Mouse (Mus musculus) forebrain, embryonic 14.5 days (tissue): ENCODE data around the gene Disp3. TPM values are rescaled to one million over a fixed set of nuclear protein-coding genes. Genes with fewer than 3 reads are reported as not detected.

Source experiments
- ATAC-seq: fragments of 200-750 bp; cut with Nextera tagmentation; 2 replicates; pipeline ENCODE4 v1.8.0; 2017; ENCODE audit warnings: mild to moderate bottlenecking, moderate library complexity
- DNase-seq: peaks from one replicate; pipeline ENCODE4 v3.0.0-alpha.2; 2015; ENCODE audit warnings: low spot score
- H3K27ac ChIP-seq: fragments of 300-500 bp; sonication (generic); 2 replicates; pipeline ENCODE4 v1.5.1; 2014; ENCODE audit warnings: low read depth, mild to moderate bottlenecking, control low read depth, low read length, moderate library complexity
- H3K27me3 ChIP-seq: fragments of 300-500 bp; sonication (generic); replicated peaks from 2 replicates; pipeline ENCODE4 v1.6.1; 2014; ENCODE audit warnings: low read length, control low read depth, mixed read lengths; ENCODE audit not compliant: control insufficient read depth, insufficient read depth
- H3K36me3 ChIP-seq: fragments of 300-500 bp; sonication (generic); 2 replicates; pipeline ENCODE4 v1.6.1; 2014; ENCODE audit warnings: low read length, control low read depth; ENCODE audit not compliant: control insufficient read depth, insufficient read depth
- H3K4me1 ChIP-seq: fragments of 300-500 bp; sonication (generic); 2 replicates; pipeline ENCODE4 v1.6.1; 2014; ENCODE audit warnings: antibody characterized with exemption, low read length, control low read depth; ENCODE audit not compliant: control insufficient read depth, insufficient read depth
- H3K4me2 ChIP-seq: fragments of 300-500 bp; sonication (generic); 2 replicates; pipeline ENCODE4 v1.6.1; 2014; ENCODE audit warnings: mild to moderate bottlenecking, control low read depth, low read length
- H3K4me3 ChIP-seq: fragments of 300-500 bp; sonication (generic); 2 replicates; pipeline ENCODE4 v1.5.1; 2014; ENCODE audit warnings: low read depth, low read length, control low read depth
- H3K9ac ChIP-seq: fragments of 300-500 bp; sonication (generic); 2 replicates; pipeline ENCODE4 v1.6.1; 2014; ENCODE audit warnings: mild to moderate bottlenecking, low read length, control low read depth, moderate library complexity
- H3K9me3 ChIP-seq: fragments of 300-500 bp; sonication (generic); replicated peaks from 2 replicates; pipeline ENCODE4 v1.6.1; 2016; ENCODE audit warnings: low read length, control low read depth, mixed read lengths; ENCODE audit not compliant: control insufficient read depth
- WGBS: fragments of 180-500 bp; shearing (Covaris S2); extraction: QIAGEN DNeasy Blood & Tissue Kit; methylation state at CpG from one replicate; pipeline ENCODE4 v1.1.7; 2014; 5-methylcytosine and 5-hydroxymethylcytosine counted together
- polyA plus RNA-seq: library from polyadenylated mRNA; unstranded; fragments of >200 nt; fragmentation: Nextera tagmentation; extraction: Ambion mirVana; gene quantifications from 2 replicates; pipeline ENCODE4 v1.2.1, GENCODE M21; 2014

Gene Disp3
- polyA plus RNA-seq, 1 experiment from 2014 or later: 7.2 TPM

DNA sequence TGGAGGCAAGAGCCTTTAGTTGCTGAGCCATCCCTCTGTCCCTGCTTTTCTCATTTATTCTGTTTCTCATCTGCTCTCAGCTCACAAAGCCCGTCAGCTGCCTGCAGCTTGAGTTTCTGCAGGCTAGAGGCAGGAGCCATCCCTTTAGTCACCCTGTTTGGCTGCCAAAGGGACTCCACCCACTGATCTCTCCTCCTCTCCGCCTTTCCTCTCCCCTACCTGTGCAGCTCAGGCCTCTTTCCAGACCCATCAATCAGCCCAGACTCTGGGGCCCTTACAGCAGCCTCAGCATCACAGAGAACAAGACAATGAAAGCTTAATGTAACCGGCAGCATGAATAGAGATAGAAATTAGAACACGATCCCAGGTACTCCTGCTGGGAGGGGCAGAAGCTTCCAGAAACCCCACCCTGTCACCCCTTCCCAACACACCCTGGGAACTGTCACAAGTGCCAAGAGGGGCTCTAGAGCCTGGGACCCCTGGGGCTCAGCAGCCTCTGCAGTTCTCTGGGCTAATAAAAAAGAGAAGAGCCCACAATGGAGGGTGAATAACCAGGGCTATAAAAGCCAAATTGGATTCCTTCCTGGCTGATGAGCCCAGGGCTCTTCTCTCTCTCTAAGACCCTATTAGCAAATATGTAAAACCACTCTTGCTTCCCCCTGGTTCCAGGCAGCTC lies 10.8 kb downstream of the Disp3 start:
- H3K27me3 ChIP-seq: peaks cover 4% of the 10 kb centered on the region
- H3K4me3 ChIP-seq: no peak overlapping the region
- 0 out of 2 replicates have a peak, but pooled peaks cover 4% of the 10 kb centered on the region for H3K36me3 ChIP-seq
- H3K4me2 ChIP-seq: no peak overlapping the region
- ATAC-seq: no peak
- no peaks in the 10 kb centered on the region for H3K9me3 ChIP-seq
- no peak overlapping the region for H3K27ac ChIP-seq
- WGBS: 13% methylated on average over 4 of the region's 4 CpGs
- DNase-seq: no peak
- no peak overlapping the region for H3K9ac ChIP-seq
- peaks cover 9% of the 10 kb centered on the region; the same call in 1 of the 2 replicates for H3K4me1 ChIP-seq

DNA sequence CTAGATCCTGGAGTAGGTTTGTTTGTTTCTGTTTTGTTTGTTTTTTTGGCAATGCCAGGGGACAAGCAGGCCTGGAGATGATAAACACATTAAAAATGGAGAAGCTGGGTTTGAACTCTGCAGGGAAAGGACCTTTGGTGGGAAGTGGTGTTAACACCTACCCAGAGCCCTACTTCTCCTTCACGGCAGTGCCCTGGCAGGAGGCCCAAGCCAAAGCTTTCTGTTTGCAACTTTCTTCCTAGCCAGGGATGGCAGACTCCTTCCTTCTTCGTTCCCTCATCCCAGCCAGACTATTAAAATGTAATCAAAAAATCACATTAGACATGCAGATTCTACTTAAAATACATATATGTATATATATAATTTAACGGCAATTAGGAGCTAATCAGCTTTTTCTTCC lies 13.1 kb downstream of the Disp3 start:
- H3K4me1 ChIP-seq: peaks cover 13% of the 10 kb centered on the region; the same call in 1 of the 2 replicates
- no peak overlapping the region for H3K4me3 ChIP-seq
- 61% methylated on average over 3 of the region's 3 CpGs for WGBS
- H3K27me3 ChIP-seq: peaks cover 18% of the 10 kb centered on the region
- ATAC-seq (no peak), DNase-seq (peak; percentile 34)
- H3K4me2 ChIP-seq: no peak overlapping the region
- H3K9ac ChIP-seq: no peak overlapping the region
- H3K9me3 ChIP-seq: no peaks in the 10 kb centered on the region
- peaks cover 18% of the 10 kb centered on the region; the same call in 1 of the 2 replicates for H3K36me3 ChIP-seq
- H3K27ac ChIP-seq: 0 out of 2 replicates have a peak overlapping the region, but pooled peaks have one; percentile 14

DNA sequence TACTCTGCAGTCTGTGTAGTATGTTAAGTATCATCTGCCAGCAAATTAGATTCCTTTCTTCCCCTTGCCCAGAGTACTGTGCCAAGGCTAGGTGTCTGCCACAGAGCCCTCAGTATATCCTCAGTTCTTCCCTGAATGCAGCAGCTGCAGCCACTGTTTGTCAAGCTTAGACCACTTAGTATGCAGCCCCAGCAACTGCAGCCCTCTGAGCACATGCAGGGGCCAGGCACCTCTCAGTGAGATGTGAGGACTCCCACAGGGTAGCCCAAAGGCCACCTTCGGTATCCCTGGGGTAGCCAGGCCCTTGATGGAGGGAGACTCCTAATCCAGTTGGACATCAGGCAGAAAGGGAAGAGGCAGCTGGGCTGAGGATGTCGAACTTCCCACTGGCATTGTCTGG lies 14.5 kb downstream of the Disp3 start:
- H3K27ac ChIP-seq: no peak overlapping the region
- 2% methylated on average over 2 of the region's 2 CpGs for WGBS
- H3K4me2 ChIP-seq: no peak overlapping the region
- no peaks in the 10 kb centered on the region for H3K9me3 ChIP-seq
- peaks cover 18% of the 10 kb centered on the region for H3K27me3 ChIP-seq
- H3K4me1 ChIP-seq: peaks cover 13% of the 10 kb centered on the region; the same call in 1 of the 2 replicates
- peaks cover 25% of the 10 kb centered on the region for H3K36me3 ChIP-seq
- ATAC-seq (no peak), DNase-seq (peak; percentile 26)
- no peak overlapping the region for H3K4me3 ChIP-seq
- H3K9ac ChIP-seq: no peak overlapping the region

DNA sequence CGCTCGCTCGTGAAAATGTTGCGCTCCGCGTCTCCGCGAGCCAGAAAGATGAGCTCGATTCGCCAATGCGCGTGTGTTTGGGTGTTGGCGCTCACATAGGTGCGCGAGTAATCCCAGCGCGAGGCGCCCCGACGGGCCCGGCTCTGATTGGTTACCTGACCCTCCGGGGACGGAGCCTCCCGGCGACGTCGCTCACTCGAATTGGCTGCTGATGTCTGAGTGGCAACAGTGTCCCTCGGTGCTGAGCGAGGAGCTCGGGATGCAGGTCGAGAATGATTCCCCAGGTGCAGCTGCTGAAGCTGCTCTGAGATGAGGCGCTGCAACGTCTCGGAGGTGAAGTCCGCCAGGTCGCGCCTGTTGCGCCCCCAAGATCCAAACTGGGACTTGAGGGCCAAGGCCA lies 16.1 kb downstream of the Disp3 start:
- Histone ChIP-seq H3K4me2 (peak overlapping the region; percentile 31), H3K4me3 (no peak overlapping the region; the same call in 1 of the 2 replicates), H3K36me3 (peaks cover 34% of the 10 kb centered on the region), H3K27ac (no peak overlapping the region), H3K4me1 (peaks cover 13% of the 10 kb centered on the region; the same call in 1 of the 2 replicates), H3K27me3 (peaks cover 18% of the 10 kb centered on the region), H3K9ac (no peak overlapping the region), H3K9me3 (no peaks in the 10 kb centered on the region; the same call in 1 of the 2 replicates)
- ATAC-seq (peak; percentile 62), DNase-seq (peak; percentile 48)
- WGBS: 6% methylated on average over 39 of the region's 39 CpGs

DNA sequence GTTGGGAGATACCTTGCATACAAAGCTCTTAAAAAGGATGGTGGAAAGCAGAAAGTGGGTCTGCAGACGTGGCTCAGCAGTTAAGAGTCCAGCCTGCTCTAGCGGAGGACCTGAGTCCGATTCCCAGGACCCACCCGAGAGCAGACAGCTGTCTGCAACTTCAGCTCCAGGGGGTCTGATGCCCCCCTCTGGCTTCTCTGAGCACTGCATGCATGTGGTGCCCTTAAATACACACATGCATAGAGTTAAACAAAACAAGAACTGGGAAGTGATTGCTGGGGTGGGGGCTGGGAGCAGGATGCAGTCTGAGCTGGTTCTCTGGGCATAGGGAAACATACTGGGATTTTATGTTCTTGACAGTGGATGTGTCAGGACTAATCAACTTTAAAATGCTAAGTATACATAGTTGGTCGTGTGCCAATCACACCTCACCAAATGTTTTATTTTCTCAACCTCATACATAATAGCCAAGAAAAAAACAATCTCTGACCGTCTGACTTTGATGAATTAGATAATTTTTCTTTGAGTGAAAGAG lies 20.7 kb downstream of the Disp3 start:
- ATAC-seq: peak; percentile 46; the same call in 1 of the 2 replicates
- peaks cover 4% of the 10 kb centered on the region; the same call in 1 of the 2 replicates for H3K4me1 ChIP-seq
- H3K4me2 ChIP-seq: no peak overlapping the region
- no peak overlapping the region for H3K27ac ChIP-seq
- H3K4me3 ChIP-seq: no peak overlapping the region
- H3K27me3 ChIP-seq: peaks cover 15% of the 10 kb centered on the region
- peak; percentile 35 for DNase-seq
- no peak overlapping the region for H3K9ac ChIP-seq
- 84% methylated on average over 6 of the region's 6 CpGs for WGBS
- peaks cover 42% of the 10 kb centered on the region for H3K36me3 ChIP-seq
- no peaks in the 10 kb centered on the region; the same call in 1 of the 2 replicates for H3K9me3 ChIP-seq

DNA sequence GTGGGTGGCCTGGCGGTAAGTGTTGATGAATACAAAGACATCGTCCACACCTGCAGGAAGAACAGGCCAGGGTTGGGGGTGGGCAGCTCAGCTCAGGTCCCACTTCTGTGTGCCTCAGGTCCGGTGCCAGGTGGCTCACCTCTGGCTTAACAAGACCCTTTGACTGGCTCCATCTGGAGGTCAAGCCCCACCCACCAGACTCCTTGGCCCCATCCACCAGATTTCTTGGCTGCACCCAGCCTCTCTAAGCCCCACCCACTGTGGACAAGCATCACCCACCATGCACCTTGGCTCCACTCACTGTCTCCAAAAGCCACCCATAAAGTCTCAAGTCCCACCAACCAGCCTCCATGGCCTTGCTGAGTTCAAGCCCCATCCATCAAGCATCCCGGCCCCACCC lies 27.8 kb downstream of the Disp3 start:
- no peak for ATAC-seq
- no peaks in the 10 kb centered on the region for H3K27me3 ChIP-seq
- no peaks in the 10 kb centered on the region for H3K4me1 ChIP-seq
- no peak overlapping the region for H3K9ac ChIP-seq
- H3K36me3 ChIP-seq: peaks cover 48% of the 10 kb centered on the region
- no peak for DNase-seq
- H3K9me3 ChIP-seq: no peaks in the 10 kb centered on the region
- 97% methylated on average over 4 of the region's 4 CpGs for WGBS
- no peak overlapping the region for H3K27ac ChIP-seq
- H3K4me2 ChIP-seq: no peak overlapping the region
- H3K4me3 ChIP-seq: no peak overlapping the region

DNA sequence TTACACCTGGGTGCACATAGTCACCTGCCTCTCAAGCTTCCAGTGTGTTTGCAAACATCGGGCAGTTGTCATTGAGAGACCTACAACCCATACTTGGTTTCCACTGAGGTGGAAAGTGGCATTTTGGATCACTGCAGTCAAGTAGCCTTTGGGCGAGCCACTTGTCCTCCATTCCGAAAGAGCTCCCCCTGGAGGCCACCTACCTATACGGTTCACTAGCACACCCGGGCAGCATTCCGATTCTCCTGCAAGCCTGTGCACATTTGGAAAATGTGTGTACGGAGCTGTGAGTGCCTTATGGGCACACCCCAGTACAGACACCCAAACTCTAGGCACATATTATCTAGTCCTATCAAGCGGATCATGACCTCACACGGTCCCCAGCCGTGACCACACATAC lies 38.4 kb downstream of the Disp3 start:
- WGBS: 44% methylated on average over 10 of the region's 10 CpGs
- ATAC-seq (no peak), DNase-seq (no peak)
- H3K27ac ChIP-seq: no peak overlapping the region
- no peaks in the 10 kb centered on the region for H3K4me1 ChIP-seq
- H3K27me3 ChIP-seq: no peaks in the 10 kb centered on the region
- no peak overlapping the region for H3K4me2 ChIP-seq
- no peak overlapping the region for H3K4me3 ChIP-seq
- peaks cover 8% of the 10 kb centered on the region; the same call in 1 of the 2 replicates for H3K9me3 ChIP-seq
- no peak overlapping the region for H3K9ac ChIP-seq
- peaks cover 78% of the 10 kb centered on the region for H3K36me3 ChIP-seq

DNA sequence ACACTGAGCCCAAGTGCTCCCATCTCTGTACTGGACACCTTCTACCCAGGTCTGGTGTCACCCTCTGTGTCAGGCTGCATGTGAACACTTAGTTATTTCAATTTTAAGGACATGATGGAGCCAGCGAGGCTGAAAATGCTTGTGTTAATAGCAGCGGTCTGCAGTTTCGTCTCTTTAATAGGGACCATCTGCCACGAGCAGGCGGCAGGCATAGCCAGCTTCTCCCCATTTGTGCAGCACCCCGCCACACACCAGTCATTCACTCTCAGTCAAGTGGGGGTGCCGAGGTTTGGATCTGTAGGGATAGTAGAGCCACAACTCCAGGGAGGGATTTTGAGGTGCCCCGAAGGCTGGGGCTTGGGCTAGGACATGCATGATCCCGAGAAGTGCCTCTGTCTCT lies 47.4 kb downstream of the Disp3 start:
- peak; percentile 70 for DNase-seq
- Histone ChIP-seq H3K9ac (no peak overlapping the region), H3K36me3 (peaks cover 38% of the 10 kb centered on the region), H3K9me3 (0 out of 2 replicates have a peak, but pooled peaks cover 4% of the 10 kb centered on the region), H3K27me3 (no peaks in the 10 kb centered on the region), H3K4me3 (no peak overlapping the region), H3K4me1 (peaks cover 2% of the 10 kb centered on the region; the same call in 1 of the 2 replicates), H3K27ac (peak overlapping the region; percentile 77; the same call in 1 of the 2 replicates), H3K4me2 (no peak overlapping the region)
- peak; percentile 66; the same call in 1 of the 2 replicates for ATAC-seq
- 67% methylated on average over 9 of the region's 9 CpGs for WGBS
